Mouse (Mus musculus) bone marrow, adult 2 months (tissue): Measurements from ENCODE around the gene Numbl. TPM values are rescaled to one million over a fixed set of nuclear protein-coding genes. Genes with fewer than 3 reads are reported as not detected.

Experiments
- H3K27ac ChIP-seq: fragments of 200-500 bp; 2 replicates; pipeline ENCODE4 v1.5.1; 2012; ENCODE audit warnings: low read depth, mild to moderate bottlenecking, control low read depth, inconsistent platforms, low read length; ENCODE audit not compliant: control insufficient read depth, poor library complexity, insufficient read depth
- H3K4me1 ChIP-seq: fragments of 200-500 bp; 2 replicates; pipeline ENCODE4 v1.6.1; 2011; ENCODE audit warnings: low read length; ENCODE audit not compliant: control insufficient read depth, insufficient read depth
- H3K4me3 ChIP-seq: fragments of 200-500 bp; replicated peaks from 2 replicates; pipeline ENCODE3; 2011; ENCODE audit warnings: mild to moderate bottlenecking, low read depth, low read length, control low read depth; ENCODE audit not compliant: control insufficient read depth
- CTCF ChIP-seq: fragments of 200-500 bp; IDR thresholded peaks from 2 replicates; pipeline ENCODE4 v1.5.1; 2011; ENCODE audit warnings: low read length, control low read depth; ENCODE audit not compliant: control insufficient read depth, insufficient read depth
- POLR2A ChIP-seq: fragments of 200-500 bp; IDR thresholded peaks from 2 replicates; pipeline ENCODE4 v1.6.1; 2011; ENCODE audit warnings: low read depth, mild to moderate bottlenecking, control low read depth, low read length, borderline replicate concordance; ENCODE audit not compliant: control insufficient read depth
- WGBS: fragments of 180-500 bp; shearing (Covaris S2); methylation state at CpG from one replicate; pipeline ENCODE4 v1.1.7; 2018; 5-methylcytosine and 5-hydroxymethylcytosine counted together
- polyA plus RNA-seq: library from polyadenylated mRNA; stranded (reverse); fragments of >200 nt; gene quantifications from 2 replicates; pipeline ENCODE4 v1.2.4, GENCODE M21; 2011; ENCODE audit warnings: low replicate concordance; ENCODE audit not compliant: missing spikeins, insufficient read depth, insufficient read length

Numbl gene
- polyA plus RNA-seq, 1 experiment = 3.2 TPM

DNA sequence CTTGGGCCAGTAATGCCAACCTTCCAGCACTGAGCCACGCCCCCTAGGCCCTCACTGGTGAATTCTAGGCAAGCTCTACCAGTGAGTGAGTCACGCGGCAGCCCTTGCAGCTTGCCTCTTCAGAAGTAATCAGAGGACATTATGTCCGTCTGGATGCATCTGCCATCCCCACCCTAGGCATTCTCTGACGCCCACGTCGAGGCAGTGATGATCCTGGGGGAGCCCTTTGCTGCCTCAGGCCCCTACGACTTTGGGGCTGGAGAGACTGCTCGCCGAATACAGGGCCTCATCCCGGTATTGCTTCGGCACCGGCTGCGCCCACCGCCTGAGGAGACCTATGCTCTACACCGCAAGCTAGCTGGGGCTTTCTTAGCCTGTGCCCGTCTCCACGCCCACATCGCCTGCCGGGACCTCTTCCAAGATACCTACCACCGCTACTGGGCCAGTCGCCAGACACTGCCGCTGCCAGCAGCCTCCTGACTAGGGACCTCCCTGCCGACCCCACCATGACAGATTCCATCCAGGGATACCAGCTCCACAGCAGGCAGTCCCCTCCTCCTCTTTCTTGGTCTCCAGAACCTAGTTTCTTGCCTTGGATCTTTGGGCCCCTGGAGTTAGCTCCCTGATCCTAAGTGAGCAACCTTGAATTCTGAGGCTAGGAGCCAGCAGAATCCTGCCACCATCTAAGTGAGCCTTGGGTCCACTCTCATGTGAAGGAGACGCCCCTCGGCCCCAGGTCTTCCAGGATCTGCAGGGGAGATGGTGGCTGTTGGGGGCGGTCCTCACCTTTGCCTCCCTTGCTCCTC is 984 bp upstream of the Numbl start:
- 55% methylated on average over 27 of the region's 27 CpGs for WGBS
- no peak overlapping the region for H3K4me3 ChIP-seq
- H3K27ac ChIP-seq = no peak overlapping the region
- TF ChIP-seq POLR2A (no peak), CTCF (no peak)
- H3K4me1 ChIP-seq = peaks cover 2% of the 10 kb centered on the region; the same call in 1 of the 2 replicates

DNA sequence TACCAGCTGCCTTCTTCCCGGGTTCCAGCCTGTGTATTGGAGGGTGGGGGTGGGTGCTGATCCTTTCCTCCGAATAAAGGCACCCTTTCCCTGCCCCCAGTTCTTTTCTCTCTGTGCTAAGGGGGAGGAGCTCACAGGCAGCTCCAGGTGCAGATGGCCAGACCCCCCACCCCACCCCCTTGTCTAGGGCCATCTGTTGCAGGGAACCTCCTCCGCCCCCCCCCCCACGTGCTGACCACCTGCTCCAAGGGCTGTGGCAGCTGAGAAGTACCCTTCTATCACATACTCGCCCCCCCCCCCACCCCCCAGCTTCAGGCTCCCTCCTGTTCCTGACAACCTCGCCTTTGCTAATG is 405 bp upstream of the Numbl start:
- H3K4me3 ChIP-seq = peak overlapping the region; percentile 81
- peaks cover 2% of the 10 kb centered on the region; the same call in 1 of the 2 replicates for H3K4me1 ChIP-seq
- TF ChIP-seq POLR2A = no peak
- no peak for TF ChIP-seq CTCF
- WGBS = 9% methylated on average over 6 of the region's 6 CpGs
- peak overlapping the region; percentile 81 for H3K27ac ChIP-seq

DNA sequence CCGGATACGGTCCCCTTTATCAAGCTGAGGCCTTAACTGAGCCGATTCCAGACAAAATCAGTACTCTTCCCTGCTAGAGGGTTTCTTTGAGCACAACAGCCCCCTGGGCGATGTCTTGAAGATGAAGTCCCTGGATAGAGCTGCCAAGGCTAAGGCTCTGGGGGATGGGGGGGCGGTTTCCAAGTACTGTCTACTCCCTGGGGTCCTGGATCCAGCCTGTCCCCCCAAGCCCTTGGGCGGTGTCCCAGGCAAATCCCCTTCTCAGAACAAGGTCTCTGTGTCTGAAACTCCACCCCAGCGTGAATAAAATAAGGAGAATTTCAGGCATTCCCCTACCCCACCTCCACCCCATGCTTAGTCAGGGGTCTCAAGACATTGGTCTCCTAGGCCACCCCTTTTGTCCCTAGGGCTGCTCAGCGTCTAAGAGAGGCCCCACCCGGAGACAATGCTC is 1.1 kb downstream of the Numbl start:
- TF ChIP-seq POLR2A (no peak), CTCF (no peak)
- 23% methylated on average over 9 of the region's 9 CpGs for WGBS
- H3K27ac ChIP-seq = no peak overlapping the region
- H3K4me1 ChIP-seq = peaks cover 2% of the 10 kb centered on the region; the same call in 1 of the 2 replicates
- peak overlapping the region; percentile 42 for H3K4me3 ChIP-seq

DNA sequence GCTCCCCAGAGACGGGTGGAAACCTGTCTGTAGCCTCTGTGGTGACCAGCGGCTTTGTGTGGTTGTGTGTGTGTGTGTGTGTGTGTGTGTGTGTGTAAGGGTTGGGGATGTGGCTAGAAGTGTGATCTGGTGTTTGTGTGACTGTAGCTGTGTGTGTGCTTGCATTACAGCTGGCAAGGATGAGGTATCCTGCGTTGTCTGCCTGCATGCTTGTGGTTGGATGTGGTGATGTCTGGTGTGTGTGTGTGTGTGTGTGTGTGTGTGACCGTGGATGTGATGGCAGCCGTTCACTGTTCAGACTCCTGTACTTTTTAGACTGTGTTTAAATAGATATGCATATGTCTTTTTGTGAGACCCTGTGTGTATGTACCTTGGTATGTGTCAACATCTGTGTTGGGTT is 1.5 kb downstream of the Numbl start:
- peaks cover 2% of the 10 kb centered on the region; the same call in 1 of the 2 replicates for H3K4me1 ChIP-seq
- 27% methylated on average over 5 of the region's 5 CpGs for WGBS
- peak overlapping the region; percentile 18 for H3K4me3 ChIP-seq

DNA sequence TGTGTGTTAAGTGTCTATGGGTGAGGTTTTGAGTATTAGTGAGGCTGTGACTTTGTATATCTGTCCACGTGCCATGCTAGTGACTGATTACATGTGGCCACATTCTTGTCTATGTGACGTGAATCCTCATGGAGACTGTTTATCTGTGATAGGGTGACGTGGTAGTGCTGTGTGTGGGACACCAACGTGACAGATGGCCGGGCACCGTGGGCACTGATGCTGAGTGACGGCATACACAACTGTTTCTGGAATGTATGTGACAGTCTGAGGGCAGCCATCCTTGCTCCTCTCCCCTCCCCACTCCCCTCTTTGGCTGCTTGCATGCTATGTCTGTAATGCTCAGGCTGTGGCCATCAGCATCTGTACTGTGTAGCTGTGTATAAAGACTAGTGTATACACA is 2.6 kb downstream of the Numbl start:
- H3K27ac ChIP-seq = no peak overlapping the region
- WGBS = 59% methylated on average over 7 of the region's 7 CpGs
- no peak for TF ChIP-seq POLR2A
- no peak for TF ChIP-seq CTCF
- peaks cover 2% of the 10 kb centered on the region; the same call in 1 of the 2 replicates for H3K4me1 ChIP-seq
- no peak overlapping the region for H3K4me3 ChIP-seq

More for the DNA sequence above, 1.5 kb downstream of the Numbl start:
- no peak for TF ChIP-seq POLR2A
- no peak for TF ChIP-seq CTCF
- H3K27ac ChIP-seq = no peak overlapping the region

DNA sequence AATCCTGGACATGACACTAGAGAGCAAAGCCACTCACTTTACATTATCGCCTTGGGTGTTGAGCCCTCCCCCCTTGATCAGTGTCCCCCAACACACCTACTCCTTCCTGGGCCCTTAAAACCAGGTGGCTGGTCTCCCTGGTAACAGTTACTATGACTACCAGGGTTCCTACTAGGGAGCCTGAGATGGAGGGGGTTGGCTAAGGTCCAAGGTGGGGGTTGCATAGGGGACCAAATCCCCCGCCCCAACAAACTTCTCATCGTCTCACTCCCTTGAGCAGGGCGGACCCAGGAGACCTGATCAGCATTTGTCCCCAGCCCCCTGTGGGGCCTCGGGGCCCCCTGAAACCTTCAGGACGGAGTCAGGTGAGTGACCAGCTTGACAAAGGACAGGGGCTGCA is 3.7 kb downstream of the Numbl start:
- no peak for TF ChIP-seq POLR2A
- no peak for TF ChIP-seq CTCF
- H3K27ac ChIP-seq = no peak overlapping the region
- no peak overlapping the region for H3K4me3 ChIP-seq
- WGBS = 82% methylated on average over 6 of the region's 6 CpGs
- peaks cover 2% of the 10 kb centered on the region; the same call in 1 of the 2 replicates for H3K4me1 ChIP-seq

DNA sequence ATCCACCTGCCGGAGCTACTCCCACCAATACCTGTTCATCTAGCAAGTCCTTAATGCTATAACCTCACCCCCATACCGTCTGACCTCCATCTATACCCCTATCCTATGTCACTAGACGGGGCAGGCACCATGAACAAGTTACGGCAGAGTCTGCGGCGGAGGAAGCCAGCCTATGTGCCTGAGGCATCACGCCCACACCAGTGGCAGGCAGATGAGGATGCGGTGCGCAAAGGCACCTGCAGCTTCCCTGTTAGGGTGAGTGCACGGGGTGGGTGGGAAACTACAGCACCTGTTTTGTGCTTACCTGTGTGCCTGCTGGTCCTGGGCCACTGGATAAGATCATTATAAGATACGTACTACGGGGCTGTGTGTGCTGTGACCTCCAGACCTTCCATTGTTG is 6.5 kb downstream of the Numbl start:
- Histone ChIP-seq H3K27ac (no peak overlapping the region), H3K4me3 (no peak overlapping the region), H3K4me1 (peaks cover 1% of the 10 kb centered on the region; the same call in 1 of the 2 replicates)
- no peak for TF ChIP-seq CTCF
- TF ChIP-seq POLR2A = no peak
- WGBS = 89% methylated on average over 12 of the region's 12 CpGs

DNA sequence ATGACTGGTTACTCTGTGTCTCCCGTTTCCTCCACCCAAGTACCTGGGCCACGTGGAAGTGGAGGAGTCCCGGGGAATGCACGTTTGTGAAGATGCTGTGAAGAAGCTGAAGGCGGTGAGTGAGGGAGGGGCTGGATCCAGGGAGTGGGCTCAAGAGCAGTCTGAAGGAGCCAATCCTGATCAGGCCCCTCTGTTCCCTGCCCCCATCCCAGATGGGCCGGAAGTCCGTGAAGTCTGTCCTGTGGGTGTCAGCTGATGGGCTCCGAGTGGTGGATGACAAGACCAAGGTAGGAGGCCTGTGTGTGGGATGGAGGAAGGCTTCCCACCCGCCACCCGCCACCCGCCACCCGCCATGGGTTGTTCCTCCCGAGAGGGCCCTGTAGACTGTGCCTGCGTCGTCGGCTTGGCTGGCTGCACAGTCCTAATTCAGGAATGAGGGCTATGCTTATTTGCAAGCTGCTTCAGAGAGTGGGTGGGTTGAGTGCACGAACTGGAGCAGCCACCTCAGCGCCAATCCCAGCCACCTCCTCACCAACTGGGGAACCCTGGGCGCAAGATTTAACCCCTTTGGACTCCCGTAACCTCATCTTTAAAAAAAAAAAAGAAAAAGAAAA is 8.4 kb downstream of the Numbl start:
- 80% methylated on average over 20 of the region's 20 CpGs for WGBS
- TF ChIP-seq POLR2A = no peak
- TF ChIP-seq CTCF = no peak
- no peak overlapping the region for H3K4me3 ChIP-seq
- H3K27ac ChIP-seq = no peak overlapping the region
- no peaks in the 10 kb centered on the region for H3K4me1 ChIP-seq

DNA sequence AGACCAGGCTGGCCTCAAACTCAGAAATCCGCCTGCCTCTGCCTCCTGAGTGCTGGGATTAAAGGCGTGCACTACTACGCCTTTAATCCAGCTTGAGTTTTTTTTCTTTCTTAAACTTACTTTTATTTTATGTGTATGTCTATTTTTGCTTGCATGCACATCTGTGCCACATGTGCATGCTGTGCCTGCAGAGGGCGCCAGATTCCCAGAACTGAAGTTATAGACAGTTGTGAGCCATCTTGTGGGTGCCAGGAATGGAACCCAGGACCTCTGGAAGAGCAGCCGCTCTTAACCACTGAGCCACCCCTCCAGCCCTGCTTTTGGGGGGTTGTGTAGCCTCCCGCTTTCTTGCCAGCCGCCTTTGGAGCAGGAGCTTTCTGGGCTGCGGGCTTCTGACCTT is 13.2 kb downstream of the Numbl start:
- TF ChIP-seq CTCF = peak; percentile 22; the same call in 1 of the 2 replicates
- no peak for TF ChIP-seq POLR2A
- Histone ChIP-seq H3K4me3 (no peak overlapping the region), H3K27ac (no peak overlapping the region), H3K4me1 (no peaks in the 10 kb centered on the region)
- 89% methylated on average over 8 of the region's 8 CpGs for WGBS
